Comparison of ENCODE assay signal across 20 mouse cellular contexts in genomic region chr14:35044268-35044667, GRCm38 (mm10).
"Had no signal": no experiment of that assay in that cellular context is flagged by ENCODE, and none has a peak within 500 bp of the region (broad histone marks: within the 10 kb centered on the region; RNA-seq: fewer than 3 reads in every experiment).

No protein-coding gene starts in this region.

- H3K9me3 ChIP-seq: heart, embryonic 12.5 days; kidney, embryonic 15.5 days; limb, embryonic 13.5 days; limb, embryonic 15.5 days; liver, embryonic 12.5 days had no signal

- DNase-seq: gastrocnemius, adult 2 months; gastrocnemius, postnatal 10 days; gastrocnemius, postnatal 25 days; heart, adult 11 months; heart, adult 2 months; heart, postnatal 10 days; kidney, adult 11 months; kidney, adult 2 months; kidney, adult 9 months; kidney, postnatal 14 days; kidney, postnatal 36 days; layer of hippocampus, postnatal 36 days had no signal

- H3K9ac ChIP-seq: heart, embryonic 12.5 days; hindbrain, embryonic 14.5 days; kidney, embryonic 15.5 days; limb, embryonic 13.5 days; limb, embryonic 15.5 days; liver, embryonic 12.5 days had no signal

- H3K4me2 ChIP-seq: heart, embryonic 12.5 days; hindbrain, embryonic 14.5 days; kidney, embryonic 15.5 days; limb, embryonic 13.5 days; limb, embryonic 15.5 days; liver, embryonic 12.5 days had no signal

- ATAC-seq: intestine, embryonic 16.5 days; liver, embryonic 12.5 days had no signal

- H3K27me3 ChIP-seq: kidney, embryonic 15.5 days; limb, embryonic 13.5 days; limb, embryonic 15.5 days; liver, embryonic 12.5 days had no signal

- H3K4me1 ChIP-seq: heart, embryonic 12.5 days; limb, embryonic 13.5 days; limb, embryonic 15.5 days; liver, embryonic 12.5 days had no signal

- H3K4me3 ChIP-seq: gastrocnemius, adult 2 months; heart, adult 2 months; heart, embryonic 12.5 days; kidney, embryonic 15.5 days; limb, embryonic 13.5 days; limb, embryonic 15.5 days; liver, embryonic 12.5 days had no signal

- H3K36me3 ChIP-seq: heart, embryonic 12.5 days; kidney, embryonic 15.5 days; limb, embryonic 13.5 days; limb, embryonic 15.5 days; liver, embryonic 12.5 days had no signal

- H3K27ac ChIP-seq: gastrocnemius, adult 2 months; heart, adult 2 months; hindbrain, embryonic 14.5 days; kidney, embryonic 15.5 days; kidney, postnatal 0 days; limb, embryonic 13.5 days; limb, embryonic 15.5 days; liver, embryonic 12.5 days had no signal
